8 mouse cellular contexts compared by ENCODE assay signal in genomic region chr6:146578111-146578531, GRCm38 (mm10). TPM values are rescaled to one million over a fixed set of nuclear protein-coding genes. Genes with fewer than 3 reads are reported as not detected.
A peak's percentile ranks its signal among the peaks of the same experiment; 100 is the strongest.
DNase-seq lines count a peak whose midpoint lies in the region; ATAC-seq lines count a peak whose summit lies in the region.

No protein-coding gene starts in this region.

- peak; percentile 30 for ATAC-seq in CD4-positive, CD25-positive, alpha-beta regulatory T cell, adult 4 months
- peak; percentile 56 for ATAC-seq in embryonic facial prominence, embryonic 15.5 days (ENCODE audit: insufficient number of reproducible peaks, low FRiP score, low TSS enrichment, low read depth)
- ATAC-seq in megakaryocyte progenitor cell, adult 5-6 weeks (replicated peaks; ENCODE audit: poor library complexity): peak; percentile 50

- no peaks in the 10 kb centered on the region for H3K27me3 ChIP-seq in embryonic facial prominence, embryonic 15.5 days
- no peaks in the 10 kb centered on the region for H3K27me3 ChIP-seq in splenic B cell, adult 2 months (ENCODE audit: control insufficient read depth, insufficient read depth, low read length, poor library complexity, severe bottlenecking)

- intact Hi-C loops in heart, postnatal 14 days (cut with DNase I): no loop called here

- peaks cover 20% of the 10 kb centered on the region for H3K4me1 ChIP-seq in embryonic facial prominence, embryonic 15.5 days

- no peaks in the 10 kb centered on the region for H3K36me3 ChIP-seq in embryonic facial prominence, embryonic 15.5 days
- no peaks in the 10 kb centered on the region for H3K36me3 ChIP-seq in splenic B cell, adult 2 months (ENCODE audit: control insufficient read depth, insufficient read depth, low read length, poor library complexity, severe bottlenecking)

- H3K9ac ChIP-seq in embryonic facial prominence, embryonic 15.5 days: peak overlapping the region; percentile 81

- DNase-seq in R1 (ENCODE audit: low read depth, low spot score): peak; percentile 77
- DNase-seq in heart, postnatal 14 days: peak; percentile 76 to 78
- peak; percentile 76 to 86 for DNase-seq in kidney, postnatal 4 days
- peak; percentile 67 for DNase-seq in splenic B cell, adult 2 months (ENCODE audit: low read depth, low spot score)
- no peak for DNase-seq in left cerebral cortex, adult 11 months (ENCODE audit: low spot score)

- no peaks in the 10 kb centered on the region for H3K9me3 ChIP-seq in embryonic facial prominence, embryonic 15.5 days (replicated peaks)

- peak overlapping the region; percentile 66 for H3K4me2 ChIP-seq in embryonic facial prominence, embryonic 15.5 days (replicated peaks)

- peak overlapping the region; percentile 77 for H3K4me3 ChIP-seq in embryonic facial prominence, embryonic 15.5 days (replicated peaks)

- WGBS in embryonic facial prominence, embryonic 15.5 days: under 1% methylated on average over 22 of the region's 22 CpGs

- peak overlapping the region; percentile 98 for H3K27ac ChIP-seq in embryonic facial prominence, embryonic 15.5 days (replicated peaks)

RNA-seq across cellular contexts. Expression of gene Ints13, which starts 0.5 kb away (rescaled TPM):
- 10 to 100 TPM; 53.1 to 58.5 TPM for polyA plus RNA-seq in CD4-positive, CD25-positive, alpha-beta regulatory T cell, adult 4 months (2017; shearing (Covaris generic))
- polyA plus RNA-seq in embryonic facial prominence, embryonic 15.5 days (2015; fragmentation: Nextera tagmentation; extraction: Ambion mirVana): 56.2 and 61.6 TPM in 2 replicates
- total RNA-seq in heart, postnatal 14 days (2021): 10 to 100 TPM; 20.7 to 24.2 TPM
- total RNA-seq in megakaryocyte progenitor cell, adult 5-6 weeks (2015): 93.9 and 117 TPM in 2 replicates
- 86.4 and 122 TPM in 2 replicates for total RNA-seq in megakaryocyte progenitor cell, adult 5-6 weeks (2017)

RNA-seq across cellular contexts. Expression of gene Fgfr1op2, which starts 1.1 kb away (rescaled TPM):
- polyA plus RNA-seq in CD4-positive, CD25-positive, alpha-beta regulatory T cell, adult 4 months (2017; shearing (Covaris generic)): 100 to 1,000 TPM; 107 to 113 TPM
- polyA plus RNA-seq in embryonic facial prominence, embryonic 15.5 days (2015; fragmentation: Nextera tagmentation; extraction: Ambion mirVana): 91.4 and 92.5 TPM in 2 replicates
- total RNA-seq in heart, postnatal 14 days (2021): 10 to 100 TPM; 56.4 to 61.4 TPM
- 156 and 161 TPM in 2 replicates for total RNA-seq in megakaryocyte progenitor cell, adult 5-6 weeks (2015)
- total RNA-seq in megakaryocyte progenitor cell, adult 5-6 weeks (2017): 134 and 154 TPM in 2 replicates
